Mouse (Mus musculus): ENCODE results near the gene Sorbs2.

- TF ChIP-seq CTCF (IDR thresholded peaks at IDR 0.05; ENCODE audit: low read depth) = no peak
- TF ChIP-seq EP300 (IDR thresholded peaks at IDR 0.05; ENCODE audit: low read depth) = no peak
Observed at GRCm38 (mm10) chr8:45709098-45709497, 201.5 kb downstream of the Sorbs2 start.
